Mouse (Mus musculus) stomach, postnatal 0 days (tissue): ENCODE data around the gene Ide. TPM values are rescaled to one million over a fixed set of nuclear protein-coding genes. Genes with fewer than 3 reads are reported as not detected.

Source experiments
- ATAC-seq: fragments of 200-750 bp; cut with Nextera tagmentation; 2 replicates; pipeline ENCODE4 v1.8.0; 2017; ENCODE audit not compliant: low FRiP score, low TSS enrichment
- DNase-seq: peaks from one replicate; pipeline ENCODE4 v3.0.0-alpha.2; 2016; ENCODE audit warnings: low spot score
- H3K27ac ChIP-seq: fragments of 300-500 bp; sonication (generic); replicated peaks from 2 replicates; pipeline ENCODE4 v1.5.1; 2014; ENCODE audit warnings: mild to moderate bottlenecking, control low read depth
- H3K27me3 ChIP-seq: fragments of 300-500 bp; sonication (generic); 2 replicates; pipeline ENCODE4 v1.6.1; 2014; ENCODE audit warnings: low read length; ENCODE audit not compliant: control insufficient read depth, insufficient read depth
- H3K36me3 ChIP-seq: fragments of 300-500 bp; sonication (generic); 2 replicates; pipeline ENCODE4 v1.6.1; 2014; ENCODE audit warnings: low read length, mixed read lengths; ENCODE audit not compliant: control insufficient read depth, insufficient read depth
- H3K4me1 ChIP-seq: fragments of 300-500 bp; sonication (generic); replicated peaks from 2 replicates; pipeline ENCODE4 v1.6.1; 2014; ENCODE audit warnings: antibody characterized with exemption; ENCODE audit not compliant: control insufficient read depth, insufficient read depth
- H3K4me2 ChIP-seq: fragments of 300-500 bp; sonication (generic); replicated peaks from 2 replicates; pipeline ENCODE4 v1.6.1; 2014; ENCODE audit warnings: low read depth, mild to moderate bottlenecking, control low read depth, moderate library complexity
- H3K4me3 ChIP-seq: fragments of 300-500 bp; sonication (generic); 2 replicates; pipeline ENCODE4 v1.5.1; 2014; ENCODE audit warnings: low read depth, low read length, control low read depth
- H3K9ac ChIP-seq: fragments of 300-500 bp; sonication (generic); 2 replicates; pipeline ENCODE4 v1.6.1; 2014; ENCODE audit warnings: mild to moderate bottlenecking, low read length, control low read depth, mixed read lengths
- H3K9me3 ChIP-seq: fragments of 300-500 bp; sonication (generic); 2 replicates; pipeline ENCODE4 v1.6.1; 2016; ENCODE audit warnings: low read length; ENCODE audit not compliant: control insufficient read depth
- CTCF ChIP-seq: IDR thresholded peaks from 2 replicates; pipeline ENCODE4 v1.5.1; 2016; ENCODE audit warnings: antibody characterized with exemption, low read depth, mild to moderate bottlenecking, moderate library complexity
- EP300 ChIP-seq: optimal IDR thresholded peaks from 2 replicates; pipeline ENCODE3; 2016; ENCODE audit warnings: antibody characterized with exemption
- WGBS: fragments of 180-500 bp; shearing (Covaris S2); extraction: QIAGEN DNeasy Blood & Tissue Kit; methylation state at CpG from one replicate; pipeline ENCODE4 v1.1.7; 2014; 5-methylcytosine and 5-hydroxymethylcytosine counted together
- polyA plus RNA-seq: library from polyadenylated mRNA; unstranded; fragments of >200 nt; fragmentation: Nextera tagmentation; extraction: Ambion mirVana; gene quantifications from 2 replicates; pipeline ENCODE4 v1.2.1, GENCODE M21; 2015

Gene Ide
- polyA plus RNA-seq, 1 experiment from 2014 or later = 213 TPM

GRCm38 (mm10) chr19:37304866-37305265, 32.8 kb downstream of the Ide start:
- no peak for DNase-seq
- 91% methylated on average over 5 of the region's 5 CpGs for WGBS
- TF ChIP-seq CTCF (no peak), EP300 (no peak)

GRCm38 (mm10) chr19:37304006-37304405, 33.6 kb downstream of the Ide start:
- Histone ChIP-seq H3K36me3 (peaks cover 8% of the 10 kb centered on the region; the same call in 1 of the 2 replicates), H3K4me1 (no peaks in the 10 kb centered on the region), H3K4me2 (no peak overlapping the region), H3K9me3 (no peaks in the 10 kb centered on the region), H3K27me3 (no peaks in the 10 kb centered on the region), H3K27ac (no peak overlapping the region), H3K4me3 (no peak overlapping the region), H3K9ac (no peak overlapping the region)
- ATAC-seq = no peak
- TF ChIP-seq CTCF (no peak), EP300 (no peak)
- 28% methylated on average over 4 of the region's 4 CpGs for WGBS
- no peak for DNase-seq

More at GRCm38 (mm10) chr19:37304866-37305265, 32.8 kb downstream of the Ide start:
- Histone ChIP-seq H3K36me3 (peaks cover 8% of the 10 kb centered on the region; the same call in 1 of the 2 replicates), H3K9ac (no peak overlapping the region), H3K4me3 (no peak overlapping the region), H3K4me1 (no peaks in the 10 kb centered on the region), H3K27me3 (no peaks in the 10 kb centered on the region), H3K4me2 (no peak overlapping the region), H3K9me3 (no peaks in the 10 kb centered on the region), H3K27ac (no peak overlapping the region)
- no peak for ATAC-seq

DNA sequence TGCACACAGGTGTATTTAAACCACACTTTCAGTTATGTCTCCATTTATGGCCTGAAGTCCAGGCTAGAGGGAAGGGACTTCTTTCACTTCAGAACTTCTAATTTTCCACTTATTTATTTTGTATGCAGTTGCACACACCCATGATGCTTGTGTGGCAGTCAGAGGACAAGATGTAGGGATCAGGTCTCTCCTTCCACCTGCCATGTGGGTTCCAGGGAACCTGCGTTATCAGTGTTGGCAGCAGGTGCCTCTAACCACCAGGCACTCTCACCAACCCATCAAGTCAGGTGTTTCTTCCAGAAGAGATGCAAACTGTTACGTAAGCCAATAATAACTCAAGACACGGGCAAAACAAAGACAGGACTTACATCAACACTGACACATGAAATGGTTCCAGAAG, 35.9 kb downstream of the Ide start:
- WGBS = 83% methylated on average over 3 of the region's 3 CpGs
- no peak for TF ChIP-seq CTCF
- no peak for TF ChIP-seq EP300

DNA sequence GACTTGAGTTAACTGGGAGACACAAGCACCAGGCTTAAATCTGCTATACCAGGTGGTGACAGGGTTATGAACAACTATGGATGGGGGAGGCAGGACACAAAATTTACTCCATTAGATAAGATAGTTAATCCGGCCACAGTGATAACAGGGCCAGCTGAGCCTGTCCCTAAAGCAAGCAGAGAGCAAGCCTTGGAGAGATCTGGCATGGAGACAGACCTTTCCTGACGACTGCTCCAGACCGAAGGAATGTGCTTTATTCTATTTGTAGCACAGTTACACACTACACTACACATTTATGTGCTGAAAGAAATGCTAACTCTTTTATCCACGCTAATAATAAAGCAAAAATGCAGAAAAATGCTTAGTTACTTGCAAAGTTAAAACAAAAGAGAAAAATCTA, 46.0 kb downstream of the Ide start:
- WGBS = 52% methylated on average over 4 of the region's 4 CpGs
- no peak for ATAC-seq
- no peaks in the 10 kb centered on the region for H3K27me3 ChIP-seq
- no peak overlapping the region for H3K4me2 ChIP-seq
- no peak overlapping the region for H3K9ac ChIP-seq
- H3K4me3 ChIP-seq = no peak overlapping the region
- 0 out of 2 replicates have a peak, but pooled peaks cover 3% of the 10 kb centered on the region for H3K36me3 ChIP-seq
- TF ChIP-seq EP300 (no peak), CTCF (no peak)
- no peaks in the 10 kb centered on the region for H3K4me1 ChIP-seq
- H3K9me3 ChIP-seq = no peaks in the 10 kb centered on the region
- DNase-seq = no peak
- no peak overlapping the region for H3K27ac ChIP-seq

More for the DNA sequence above, 35.9 kb downstream of the Ide start:
- no peak overlapping the region for H3K4me3 ChIP-seq
- H3K4me1 ChIP-seq = no peaks in the 10 kb centered on the region
- H3K36me3 ChIP-seq = peaks cover 5% of the 10 kb centered on the region; the same call in 1 of the 2 replicates
- no peaks in the 10 kb centered on the region for H3K9me3 ChIP-seq
- H3K4me2 ChIP-seq = no peak overlapping the region
- DNase-seq = no peak
- H3K27me3 ChIP-seq = no peaks in the 10 kb centered on the region
- H3K9ac ChIP-seq = no peak overlapping the region
- ATAC-seq = no peak
- no peak overlapping the region for H3K27ac ChIP-seq

GRCm38 (mm10) chr19:37290906-37291305, 46.7 kb downstream of the Ide start:
- Histone ChIP-seq H3K27me3 (no peaks in the 10 kb centered on the region), H3K9me3 (no peaks in the 10 kb centered on the region), H3K36me3 (0 out of 2 replicates have a peak, but pooled peaks cover under 1% of the 10 kb centered on the region), H3K4me3 (no peak overlapping the region), H3K9ac (no peak overlapping the region), H3K4me2 (no peak overlapping the region), H3K4me1 (no peaks in the 10 kb centered on the region), H3K27ac (no peak overlapping the region)
- no peak for ATAC-seq
- WGBS = 67% methylated on average over 8 of the region's 8 CpGs
- no peak for DNase-seq
- no peak for TF ChIP-seq CTCF
- TF ChIP-seq EP300 = no peak

DNA sequence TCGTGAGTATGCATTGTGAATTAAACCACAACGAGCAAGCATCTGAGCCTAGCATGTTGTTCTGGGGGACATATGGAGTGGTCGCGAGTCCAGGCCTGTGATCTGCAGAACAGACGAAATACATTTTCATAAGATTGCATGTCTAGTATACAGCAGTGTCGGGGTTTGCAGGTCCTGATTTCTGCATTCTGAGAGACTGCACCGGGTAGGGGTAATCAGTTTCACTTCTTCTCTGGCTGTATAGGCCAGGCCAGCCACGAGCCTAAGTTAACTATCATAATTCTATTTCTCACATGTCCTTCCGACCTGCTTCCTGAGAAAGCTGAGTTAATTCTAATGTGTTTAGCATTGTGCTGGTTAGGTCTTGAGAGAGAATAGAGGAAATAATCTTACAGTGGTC, 52.9 kb downstream of the Ide start:
- no peaks in the 10 kb centered on the region for H3K4me1 ChIP-seq

More for the DNA sequence above, 52.9 kb downstream of the Ide start:
- TF ChIP-seq EP300 (no peak), CTCF (no peak)
- Histone ChIP-seq H3K4me3 (no peak overlapping the region), H3K27ac (no peak overlapping the region), H3K9ac (no peak overlapping the region), H3K4me2 (no peak overlapping the region), H3K36me3 (peaks cover 6% of the 10 kb centered on the region; the same call in 1 of the 2 replicates), H3K27me3 (no peaks in the 10 kb centered on the region), H3K9me3 (no peaks in the 10 kb centered on the region)
- DNase-seq (no peak), ATAC-seq (no peak)
- WGBS = 88% methylated on average over 9 of the region's 9 CpGs
